Mouse (Mus musculus) kidney, adult 2 months (tissue): ENCODE measurements at regions not wholly inside any gene's neighbourhood (a gene's known extent, or its start where the extent isn't known, plus 50 kb on each side); places are given as distances from the start of the nearest gene placed in this dataset.

ENCODE experiments used
- CTCF ChIP-seq: fragments of 200-500 bp; conservative IDR thresholded peaks from 2 replicates; pipeline ENCODE4 v1.5.1; 2011; ENCODE audit warnings: low read depth, mild to moderate bottlenecking, control low read depth, low read length, moderate library complexity, mixed read lengths; ENCODE audit not compliant: insufficient read depth, insufficient read length
- POLR2A ChIP-seq: fragments of 200-500 bp; IDR thresholded peaks from one replicate; pipeline ENCODE4 v1.6.1; 2011; ENCODE audit warnings: low read depth, low read length, control low read depth

GRCm38 (mm10) chr14:74047009-74047694 lies 386.1 kb downstream of the Gm21750 start:
- TF ChIP-seq CTCF (no peak), POLR2A (no peak)
